Mouse (Mus musculus) Patski (cell line): ENCODE measurements around the gene Nhlh1. TPM values are rescaled to one million over a fixed set of nuclear protein-coding genes. Genes with fewer than 3 reads are reported as not detected.

ENCODE experiments used
- ATAC-seq: fragments of 100-300 bp; one replicate; pipeline ENCODE4 v1.8.0; 2021
- CTCF ChIA-PET: fragments of 350-600 bp; sonication (Branson Sonifier 250); formaldehyde crosslinking; loops from one replicate; lab custom pipeline; 2022; ENCODE audit warnings: inconsistent platforms; lab: Charles Lee
- POLR2A ChIA-PET: fragments of 350-600 bp; sonication (Branson Sonifier 250); formaldehyde crosslinking; loops from one replicate; lab custom pipeline; 2022; ENCODE audit warnings: antibody characterized with exemption, inconsistent platforms; lab: Charles Lee
- DNase-seq: peaks from one replicate; pipeline ENCODE4 v3.0.0-alpha.2; 2011; ENCODE audit warnings: low read depth, low spot score
- H3K27me3 ChIP-seq: fragments of 371-371 bp; one replicate; pipeline ENCODE4 v1.5.1; 2021
- CTCF ChIP-seq: fragments of 100-300 bp; IDR thresholded peaks from one replicate; pipeline ENCODE4 v1.5.1; 2021
- in situ Hi-C: fragments of 300-500 bp; cut with MboI; formaldehyde crosslinking; loops from 3 replicates; pipeline ENCODE4 v1.11.1; 2018; ENCODE audit warnings: low pct_unique_long_range_greater_than_20kb, mixed read lengths
- polyA plus RNA-seq: library from polyadenylated mRNA; unstranded; gene quantifications from one replicate; pipeline ENCODE4 v1.2.3, GENCODE M21; 2021

Gene Nhlh1
- polyA plus RNA-seq, 1 experiment from 2014 or later = not detected

DNA sequence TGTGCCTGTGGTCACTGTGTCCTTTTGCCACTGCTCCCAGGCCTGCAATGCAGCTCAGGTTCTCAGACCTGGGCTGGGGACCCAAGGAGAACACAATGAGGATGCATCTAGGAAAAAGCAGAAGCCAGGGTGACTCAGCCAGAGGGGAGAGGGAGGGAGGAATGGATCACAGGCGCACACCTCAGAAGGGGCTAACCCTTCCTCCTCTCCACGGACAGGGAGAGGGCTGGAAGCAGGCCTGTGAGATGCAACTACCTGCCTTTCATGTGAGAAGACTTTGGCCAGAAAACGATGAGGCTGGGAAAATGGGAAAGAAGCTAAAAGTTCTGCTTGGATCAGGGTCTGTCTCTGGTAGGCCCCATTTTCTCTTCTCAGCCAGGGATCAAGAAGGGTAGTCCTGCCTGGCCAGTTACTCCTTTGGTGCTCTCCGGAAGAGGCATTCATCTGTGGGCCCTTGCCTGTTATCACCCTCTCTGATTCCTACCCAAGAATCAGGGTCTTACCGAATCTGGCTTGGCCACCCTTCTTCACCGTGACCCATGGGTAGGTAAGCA, 39.8 kb downstream of the Nhlh1 start:
- POLR2A ChIA-PET = no interaction called here
- no peak for TF ChIP-seq CTCF
- ATAC-seq (no peak), DNase-seq (no peak)
- no peaks in the 10 kb centered on the region for H3K27me3 ChIP-seq
- CTCF ChIA-PET = no interaction called here
- in situ Hi-C loops = no loop called here

DNA sequence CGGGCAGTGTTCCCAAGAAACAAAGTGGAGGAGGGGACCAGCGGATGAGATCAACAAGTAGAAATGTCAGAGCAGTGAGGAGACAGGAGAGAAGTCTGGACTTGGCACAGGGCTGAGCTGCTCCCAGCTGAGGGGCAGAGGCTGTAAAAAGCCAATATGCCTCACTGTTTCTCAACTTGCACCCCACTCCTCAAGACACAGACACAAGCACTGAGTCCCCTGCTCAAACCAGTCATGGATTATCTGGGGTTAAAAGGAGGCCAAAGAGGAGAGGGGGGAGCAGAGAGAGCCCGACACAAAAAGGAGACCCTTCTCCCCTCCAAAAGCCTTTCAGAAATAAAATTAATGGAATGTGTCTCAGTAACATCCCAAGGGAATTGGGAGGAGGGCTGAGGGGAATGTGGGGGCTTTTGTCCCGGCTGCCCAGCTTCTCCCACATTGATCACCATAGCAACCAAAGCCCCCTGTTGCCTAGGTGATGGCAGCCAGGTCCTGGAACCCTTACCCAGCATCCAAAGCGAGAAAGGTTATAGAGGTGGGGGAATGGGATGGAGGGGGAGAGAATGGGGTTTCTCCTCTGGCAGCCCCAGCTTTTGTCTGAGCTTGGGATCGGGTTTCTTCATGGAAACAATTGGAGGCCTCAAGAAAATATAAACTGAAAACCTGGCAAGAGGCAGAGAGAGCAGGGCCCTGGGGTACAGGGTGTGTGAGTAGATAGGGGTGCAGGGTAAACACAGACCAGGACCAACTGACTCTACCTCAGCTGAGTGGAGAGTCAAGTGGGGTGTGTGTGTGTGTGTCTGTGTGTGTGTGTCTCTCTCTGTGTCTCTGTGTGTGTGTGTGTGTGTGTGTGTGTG, 40.5 kb downstream of the Nhlh1 start:
- ChIA-PET CTCF (no interaction called here), POLR2A (no interaction called here)
- no peaks in the 10 kb centered on the region for H3K27me3 ChIP-seq
- DNase-seq (no peak), ATAC-seq (no peak)
- TF ChIP-seq CTCF = no peak
- in situ Hi-C loops = no loop called here

DNA sequence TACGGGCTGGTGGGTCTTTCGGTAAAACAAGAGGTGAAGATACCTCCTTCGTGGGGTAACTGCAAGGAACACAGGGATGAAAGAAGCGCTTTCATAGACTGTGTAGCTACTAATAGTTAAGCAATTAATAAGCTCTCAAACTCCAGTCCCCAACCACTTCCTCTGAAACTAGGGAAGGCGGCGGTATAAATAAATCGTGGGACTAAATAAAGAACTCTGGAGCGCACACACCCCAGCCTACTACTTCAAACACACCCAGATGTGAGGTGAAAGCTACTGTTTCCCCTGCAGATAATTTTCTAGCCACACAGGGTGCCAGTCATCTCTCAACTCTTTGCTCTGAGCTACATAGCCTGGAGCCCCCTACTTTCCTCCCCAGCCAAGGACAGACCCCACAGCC, 41.3 kb downstream of the Nhlh1 start:
- DNase-seq = no peak
- ATAC-seq = no peak

DNA sequence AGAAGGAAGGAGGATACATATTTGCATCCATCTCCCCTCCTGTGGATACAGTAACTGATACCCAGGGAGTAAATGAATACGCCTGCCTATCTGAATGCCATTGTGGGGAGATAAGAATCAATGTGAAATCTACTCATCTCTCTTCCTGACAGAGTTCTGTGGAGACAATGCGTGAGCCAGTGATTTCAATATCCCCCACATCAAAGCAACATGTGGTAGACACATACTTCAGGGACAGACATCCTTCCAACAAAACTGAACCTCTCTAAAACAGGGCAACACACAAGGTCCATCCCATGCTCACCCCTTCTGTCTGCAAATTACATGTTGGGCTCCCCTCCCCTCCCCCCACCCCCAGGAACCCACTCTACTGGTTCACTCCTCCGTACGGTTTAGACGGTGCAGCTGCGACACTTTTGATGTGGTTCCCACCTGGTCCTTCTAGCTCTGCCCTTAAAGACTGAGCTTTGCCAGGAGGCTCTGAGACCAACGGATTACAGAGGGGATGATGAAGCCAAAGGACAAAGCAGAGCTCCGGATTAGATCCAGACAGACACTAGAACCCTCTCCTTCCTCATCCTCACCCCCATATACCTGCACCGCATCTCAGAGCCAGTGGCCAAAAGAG, 41.9 kb downstream of the Nhlh1 start:
- ChIA-PET CTCF (no interaction called here), POLR2A (no interaction called here)
- DNase-seq (no peak), ATAC-seq (no peak)
- H3K27me3 ChIP-seq = no peaks in the 10 kb centered on the region
- TF ChIP-seq CTCF = no peak
- in situ Hi-C loops = no loop called here

More for the DNA sequence above, 41.3 kb downstream of the Nhlh1 start:
- ChIA-PET POLR2A (no interaction called here), CTCF (no interaction called here)
- TF ChIP-seq CTCF = no peak
- H3K27me3 ChIP-seq = no peaks in the 10 kb centered on the region
- in situ Hi-C loops = no loop called here

DNA sequence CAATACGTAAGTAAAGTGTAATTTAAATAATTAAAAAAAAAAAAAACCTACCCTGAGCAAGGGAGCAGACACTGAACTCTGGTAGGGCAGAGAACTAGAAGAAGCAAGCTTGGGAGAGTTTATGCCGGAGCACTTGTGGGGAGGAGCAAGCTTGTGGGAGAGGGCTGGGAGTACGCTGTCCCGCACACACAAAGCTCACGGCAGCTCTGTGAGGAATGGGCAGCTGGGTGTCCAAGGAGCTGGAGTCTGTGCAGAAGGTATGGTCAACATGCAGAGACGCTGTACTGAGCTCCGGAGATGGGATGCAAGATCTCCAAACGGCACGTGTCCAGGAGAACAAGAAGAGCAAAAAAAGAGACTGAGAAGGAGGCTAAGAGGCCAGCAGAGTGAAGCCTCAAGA, 42.6 kb downstream of the Nhlh1 start:
- ATAC-seq (no peak), DNase-seq (no peak)
- H3K27me3 ChIP-seq = no peaks in the 10 kb centered on the region
- in situ Hi-C loops = no loop called here
- no peak for TF ChIP-seq CTCF
- ChIA-PET CTCF (no interaction called here), POLR2A (interaction anchor here (0.7 kb wide), 1 partner anchor 182 kb away, joined by 4 read pairs; no protein-coding TSS in a partner anchor)

DNA sequence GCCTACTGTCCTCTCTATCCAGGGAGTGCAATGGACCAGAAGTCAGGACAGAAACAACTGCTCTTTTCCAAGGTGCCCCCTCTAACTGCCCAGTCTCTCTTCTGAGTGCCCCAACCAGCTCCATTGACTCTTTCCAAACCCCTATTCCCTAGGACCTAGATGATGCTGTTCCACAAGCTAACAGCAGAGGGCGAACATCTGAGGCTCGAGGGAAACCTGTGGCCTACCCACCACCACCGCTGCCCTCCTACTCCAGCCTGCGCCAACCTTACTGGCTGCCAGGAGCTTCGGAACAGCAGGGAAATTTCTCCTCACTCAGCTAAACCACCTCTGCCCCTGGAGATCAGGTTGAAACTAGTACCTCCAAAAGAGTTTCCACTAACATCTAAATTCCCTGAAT, 45.3 kb downstream of the Nhlh1 start:
- TF ChIP-seq CTCF = no peak
- POLR2A ChIA-PET = interaction anchor here (0.9 to 1.2 kb wide), 2 partner anchors 9 to 15 kb away, joined by 4 to 5 read pairs; no protein-coding TSS in a partner anchor
- in situ Hi-C loops = no loop called here
- H3K27me3 ChIP-seq = no peaks in the 10 kb centered on the region
- CTCF ChIA-PET = interaction anchor here (1.0 to 4.2 kb wide), 9 partner anchors 9 to 196 kb away, joined by 3 to 22 read pairs (median 4); partner anchors contain the start of gene Copa
- ATAC-seq (peak; percentile 90), DNase-seq (no peak)

DNA sequence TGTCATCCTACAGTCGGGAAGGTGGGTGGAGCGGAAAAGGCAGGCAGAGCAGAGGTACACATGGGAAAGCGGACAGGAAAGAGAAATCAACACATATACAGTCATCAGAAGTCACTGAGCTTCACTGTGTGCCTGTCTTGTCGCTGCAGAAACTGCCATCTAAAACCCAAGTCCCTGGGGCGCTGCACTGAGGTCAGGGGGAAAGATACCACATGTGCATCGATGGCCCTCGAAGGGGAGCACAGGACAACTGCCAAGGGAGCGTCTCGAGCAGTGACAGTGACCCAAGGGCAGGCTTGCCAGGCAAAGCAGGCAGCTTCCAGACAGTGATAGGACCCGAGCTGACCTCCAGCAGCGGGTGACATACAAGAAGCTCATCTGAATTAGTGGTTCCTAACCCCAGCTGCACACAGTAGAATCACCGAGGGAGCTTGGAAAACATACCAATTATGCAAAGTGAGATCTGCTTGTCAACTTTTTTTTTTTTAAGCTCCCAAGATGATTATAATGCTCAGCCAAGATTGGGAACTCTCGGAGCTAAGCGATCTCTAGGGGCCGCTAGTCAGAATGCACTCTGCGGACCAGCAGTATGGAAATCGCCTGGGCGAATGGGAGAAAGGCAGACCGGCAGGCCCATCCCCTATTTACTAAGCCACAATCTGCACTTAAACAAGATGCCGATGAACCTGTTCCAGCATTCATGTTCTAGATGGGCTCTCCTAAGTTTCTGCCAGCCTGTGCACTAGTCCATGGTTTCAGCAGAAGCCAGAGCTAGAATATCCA, 47.1 kb downstream of the Nhlh1 start:
- TF ChIP-seq CTCF = no peak
- POLR2A ChIA-PET = no interaction called here
- DNase-seq (no peak), ATAC-seq (no peak)
- CTCF ChIA-PET = interaction anchor here (4.2 kb wide), 1 partner anchor 9 kb away, joined by 22 read pairs; no protein-coding TSS in a partner anchor
- in situ Hi-C loops = no loop called here
- no peaks in the 10 kb centered on the region for H3K27me3 ChIP-seq

DNA sequence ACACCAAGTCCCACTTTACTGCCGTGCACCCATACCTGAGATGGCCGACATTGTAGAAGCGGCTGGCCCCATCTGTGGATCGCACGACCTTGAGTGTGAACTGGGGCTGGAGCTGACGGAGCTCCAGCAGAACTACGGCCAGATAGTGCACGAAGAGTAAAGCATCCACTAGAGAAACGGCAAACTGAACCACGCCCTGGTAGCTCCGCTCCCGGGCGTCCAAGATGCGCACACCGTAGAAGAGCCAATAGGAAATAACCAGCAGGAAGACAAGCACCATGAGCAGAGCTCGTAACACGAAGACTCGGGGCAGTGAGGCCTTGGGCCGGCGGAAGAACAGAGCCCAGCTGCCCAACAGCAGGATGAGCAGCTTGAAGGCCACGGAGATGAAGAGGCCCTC, 48.0 kb downstream of the Nhlh1 start:
- ChIA-PET CTCF (no interaction called here), POLR2A (no interaction called here)
- DNase-seq (no peak), ATAC-seq (no peak)
- H3K27me3 ChIP-seq = no peaks in the 10 kb centered on the region
- in situ Hi-C loops = no loop called here
- TF ChIP-seq CTCF = no peak

DNA sequence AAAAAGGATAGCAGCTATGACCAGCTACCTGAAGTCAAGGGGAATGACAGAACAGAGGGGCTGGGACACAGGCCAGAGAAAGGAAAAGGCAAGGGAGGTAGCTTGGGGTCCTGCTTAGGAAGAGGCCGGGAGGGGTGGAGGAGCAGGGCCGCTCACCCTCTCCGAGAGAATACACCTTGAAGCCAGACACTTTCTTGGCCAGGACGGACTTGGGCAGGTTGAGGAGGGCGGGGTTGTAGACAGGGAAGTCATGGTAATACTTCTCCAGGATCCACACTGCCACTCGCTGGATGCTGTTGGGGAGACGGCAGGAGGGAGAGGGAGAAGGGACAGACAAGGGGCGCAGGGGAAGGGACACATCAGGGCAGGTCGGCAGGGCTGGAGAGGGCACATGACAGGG, 49.0 kb downstream of the Nhlh1 start:
- ATAC-seq (no peak), DNase-seq (no peak)
- in situ Hi-C loops = no loop called here
- no peaks in the 10 kb centered on the region for H3K27me3 ChIP-seq
- CTCF ChIA-PET = no interaction called here
- POLR2A ChIA-PET = no interaction called here
- no peak for TF ChIP-seq CTCF

DNA sequence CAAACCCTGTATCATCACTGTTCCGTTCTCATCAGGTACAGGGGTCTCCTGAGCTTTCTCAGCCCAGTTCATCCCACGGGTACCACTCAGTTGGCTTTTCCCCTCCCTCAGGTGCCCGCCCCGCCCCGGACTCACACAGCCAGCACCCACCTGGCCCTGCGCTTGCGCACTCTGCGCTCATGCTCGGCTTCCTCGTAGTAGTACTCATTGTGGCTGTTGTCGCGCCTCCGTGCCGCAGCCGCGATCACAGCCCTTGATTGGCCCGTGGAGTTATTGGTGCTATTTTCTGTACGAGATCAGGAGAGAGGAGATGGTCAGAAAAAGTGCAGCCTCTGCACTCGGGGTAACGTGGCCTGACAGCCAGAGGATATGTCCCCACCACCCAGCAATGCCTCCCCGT, 49.6 kb downstream of the Nhlh1 start:
- ChIA-PET CTCF (no interaction called here), POLR2A (no interaction called here)
- in situ Hi-C loops = no loop called here
- H3K27me3 ChIP-seq = no peaks in the 10 kb centered on the region
- TF ChIP-seq CTCF = no peak
- DNase-seq = no peak
- ATAC-seq = no peak

Other genes starting within 250 kb of the Nhlh1 start
- 0.01 TPM for gene Cd84, start 217.9 kb downstream of the Nhlh1 start, polyA plus RNA-seq
- not detected for gene Gm10521, start 161.9 kb downstream of the Nhlh1 start, polyA plus RNA-seq
- not detected for gene Slamf6, start 140.1 kb downstream of the Nhlh1 start, polyA plus RNA-seq
- gene Vangl2, start 29.1 kb downstream of the Nhlh1 start, polyA plus RNA-seq = 11.5 TPM
- 181 TPM for gene Copa, start 25.0 kb upstream of the Nhlh1 start, polyA plus RNA-seq
- gene Ncstn, start 25.2 kb upstream of the Nhlh1 start, polyA plus RNA-seq = 144 TPM
- gene Pex19, start 69.2 kb upstream of the Nhlh1 start, polyA plus RNA-seq = 104 TPM
- gene Dcaf8, start 90.5 kb upstream of the Nhlh1 start, polyA plus RNA-seq = 162 TPM
- gene Pea15a, start 149.2 kb upstream of the Nhlh1 start, polyA plus RNA-seq = 723 TPM
- gene Casq1, start 162.3 kb upstream of the Nhlh1 start, polyA plus RNA-seq = 4.2 TPM
- 0.06 TPM for gene Atp1a4, start 200.8 kb upstream of the Nhlh1 start, polyA plus RNA-seq
- gene Igsf8, start 204.1 kb upstream of the Nhlh1 start, polyA plus RNA-seq = 148 TPM
- 0.69 TPM for gene Atp1a2, start 240.5 kb upstream of the Nhlh1 start, polyA plus RNA-seq